42 mouse cellular contexts compared by ENCODE assay signal in genomic region chr13:93653382-93653781, GRCm38 (mm10). TPM values are rescaled to one million over a fixed set of nuclear protein-coding genes. Genes with fewer than 3 reads are reported as not detected.
"Had no signal": no experiment of that assay in that cellular context is flagged by ENCODE, and none has a peak within 500 bp of the region (broad histone marks: within the 10 kb centered on the region; RNA-seq: fewer than 3 reads in every experiment).

No protein-coding gene starts in this region.

- H3K27me3 ChIP-seq: limb, embryonic 12.5 days; limb, embryonic 13.5 days; limb, embryonic 15.5 days; liver, embryonic 13.5 days; lung, embryonic 15.5 days; megakaryocyte, embryonic 14.5 days; midbrain, embryonic 12.5 days; midbrain, embryonic 13.5 days; midbrain, embryonic 15.5 days; neural tube, embryonic 12.5 days; neural tube, embryonic 13.5 days had no signal

- H3K27ac ChIP-seq: left cerebral cortex, adult 2 months; limb, embryonic 10.5 days; limb, embryonic 12.5 days; limb, embryonic 13.5 days; limb, embryonic 15.5 days; liver, embryonic 13.5 days; liver, embryonic 14.5 days; lung, embryonic 15.5 days; macrophage; midbrain, embryonic 10.5 days; midbrain, embryonic 12.5 days; midbrain, embryonic 13.5 days; midbrain, embryonic 15.5 days; neural tube, embryonic 12.5 days; neural tube, embryonic 13.5 days had no signal

- H3K9me3 ChIP-seq: limb, embryonic 10.5 days; limb, embryonic 12.5 days; limb, embryonic 13.5 days; limb, embryonic 15.5 days; liver, embryonic 13.5 days; lung, embryonic 15.5 days; midbrain, embryonic 10.5 days; midbrain, embryonic 12.5 days; midbrain, embryonic 13.5 days; midbrain, embryonic 15.5 days; neural tube, embryonic 12.5 days; neural tube, embryonic 13.5 days had no signal

- H3K4me3 ChIP-seq: left cerebral cortex, adult 2 months; limb, embryonic 10.5 days; limb, embryonic 12.5 days; limb, embryonic 13.5 days; limb, embryonic 15.5 days; liver, embryonic 13.5 days; lung, embryonic 15.5 days; megakaryocyte, embryonic 14.5 days; midbrain, embryonic 10.5 days; midbrain, embryonic 12.5 days; midbrain, embryonic 13.5 days; midbrain, embryonic 15.5 days; myocyte; neural tube, embryonic 12.5 days; neural tube, embryonic 13.5 days had no signal

- H3K4me2 ChIP-seq: limb, embryonic 12.5 days; limb, embryonic 13.5 days; limb, embryonic 15.5 days; liver, embryonic 13.5 days; lung, embryonic 14.5 days; lung, embryonic 15.5 days; midbrain, embryonic 11.5 days; midbrain, embryonic 12.5 days; midbrain, embryonic 13.5 days; midbrain, embryonic 15.5 days; neural tube, embryonic 12.5 days; neural tube, embryonic 13.5 days had no signal

- DNase-seq: left cerebral cortex, postnatal 4 days; liver, embryonic 13.5 days; lung, adult 18-20 months; lung, adult 2 months; lung, embryonic 14.5 days; lung, postnatal 10 days; lung, postnatal 14 days; lung, postnatal 36 days; lung, postnatal 4 days; midbrain, embryonic 14.5 days had no signal

- H3K4me1 ChIP-seq: limb, embryonic 13.5 days; limb, embryonic 15.5 days; liver, embryonic 13.5 days; lung, embryonic 15.5 days; megakaryocyte, embryonic 14.5 days; midbrain, embryonic 12.5 days; midbrain, embryonic 13.5 days; midbrain, embryonic 15.5 days; neural tube, embryonic 12.5 days; neural tube, embryonic 13.5 days had no signal

- H3K9ac ChIP-seq: limb, embryonic 12.5 days; limb, embryonic 13.5 days; limb, embryonic 15.5 days; liver, embryonic 13.5 days; liver, embryonic 14.5 days; lung, embryonic 14.5 days; lung, embryonic 15.5 days; midbrain, embryonic 12.5 days; midbrain, embryonic 13.5 days; midbrain, embryonic 15.5 days; neural tube, embryonic 12.5 days; neural tube, embryonic 13.5 days had no signal

- H3K36me3 ChIP-seq: limb, embryonic 10.5 days; limb, embryonic 12.5 days; limb, embryonic 13.5 days; limb, embryonic 15.5 days; lung, embryonic 15.5 days; midbrain, embryonic 10.5 days; midbrain, embryonic 12.5 days; midbrain, embryonic 13.5 days; midbrain, embryonic 15.5 days; neural tube, embryonic 12.5 days; neural tube, embryonic 13.5 days had no signal

- ATAC-seq: lung, postnatal 0 days; midbrain, embryonic 13.5 days; midbrain, embryonic 15.5 days; midbrain, embryonic 16.5 days had no signal

RNA-seq across cellular contexts. Expression of gene Bhmt, which starts 15.6 kb away (rescaled TPM):
- total RNA-seq: left cerebral cortex, adult 18-20 months; left cerebral cortex, adult 2 months; left cerebral cortex, adult 8-10 months; left cerebral cortex, postnatal 10 days; left cerebral cortex, postnatal 25 days; left cerebral cortex, postnatal 36 days; left cerebral cortex, postnatal 4 days; megakaryocyte progenitor cell, adult 5-6 weeks; megakaryocyte, adult 5-6 weeks; megakaryocyte-erythroid progenitor cell, adult 5-6 weeks; monocyte, adult 5-6 weeks had no signal
- polyA plus RNA-seq: limb, embryonic 10.5 days; limb, embryonic 12.5 days; limb, embryonic 13.5 days; lung, embryonic 14.5 days; macrophage; midbrain, embryonic 11.5 days; midbrain, embryonic 16.5 days; midbrain, postnatal 0 days; myocyte; neural tube, embryonic 11.5 days; neural tube, embryonic 12.5 days; neural tube, embryonic 13.5 days had no signal

RNA-seq across cellular contexts. Expression of gene Bhmt2, which starts 20.7 kb away (rescaled TPM):
- total RNA-seq: megakaryocyte progenitor cell, adult 5-6 weeks; megakaryocyte, adult 5-6 weeks; megakaryocyte-erythroid progenitor cell, adult 5-6 weeks; midbrain, postnatal 0 days; monocyte, adult 5-6 weeks had no signal
- polyA plus RNA-seq: limb, embryonic 10.5 days; limb, embryonic 11.5 days; limb, embryonic 12.5 days; limb, embryonic 15.5 days; lung, embryonic 14.5 days; lung, embryonic 15.5 days; lung, postnatal 0 days; macrophage; midbrain, embryonic 10.5 days; midbrain, embryonic 11.5 days; midbrain, embryonic 12.5 days; midbrain, embryonic 14.5 days; midbrain, postnatal 0 days; myocyte; neural tube, embryonic 11.5 days; neural tube, embryonic 12.5 days had no signal

RNA-seq across cellular contexts. Expression of gene Dmgdh, which starts 20.9 kb away (rescaled TPM):
- total RNA-seq: megakaryocyte progenitor cell, adult 5-6 weeks; megakaryocyte, adult 5-6 weeks; megakaryocyte-erythroid progenitor cell, adult 5-6 weeks; midbrain, postnatal 0 days; monocyte, adult 5-6 weeks had no signal
- polyA plus RNA-seq: limb, embryonic 10.5 days; limb, embryonic 11.5 days; limb, embryonic 12.5 days; limb, embryonic 13.5 days; lung, embryonic 14.5 days; lung, embryonic 15.5 days; lung, embryonic 16.5 days; lung, postnatal 0 days; macrophage; midbrain, embryonic 11.5 days; midbrain, embryonic 12.5 days; myocyte; neural tube, embryonic 11.5 days; neural tube, embryonic 13.5 days had no signal
